Mouse (Mus musculus): ENCODE results near the gene Rdx. TPM values are rescaled to one million over a fixed set of nuclear protein-coding genes. Genes with fewer than 3 reads are reported as not detected.

Rdx gene
- polyA plus RNA-seq, 1 experiment = 3.5 TPM

- DNase-seq (ENCODE audit: low read depth, low spot score) = no peak
- 53% methylated on average over 9 of the region's 9 CpGs for WGBS
These were observed 56.7 kb downstream of the Rdx start for GRCm38 (mm10) chr9:52103448-52104224.

- no peak for DNase-seq (ENCODE audit: low read depth, low spot score)
- WGBS = 70% methylated on average over 8 of the region's 8 CpGs
These were observed 57.2 kb downstream of the Rdx start for GRCm38 (mm10) chr9:52104225-52104615.

GRCm38 (mm10) chr9:52105423-52105822 lies 58.5 kb downstream of the Rdx start:
- DNase-seq (ENCODE audit: low read depth, low spot score) = no peak
- WGBS = 61% methylated on average over 6 of the region's 6 CpGs

GRCm38 (mm10) chr9:52107161-52107560 lies 60.2 kb downstream of the Rdx start:
- WGBS = 95% methylated on average over 3 of the region's 3 CpGs
- no peak for DNase-seq (ENCODE audit: low read depth, low spot score)

- WGBS = 68% methylated on average over 3 of the region's 3 CpGs
- DNase-seq (ENCODE audit: low read depth, low spot score) = no peak
These were observed 63.8 kb downstream of the Rdx start for GRCm38 (mm10) chr9:52110738-52111137.

GRCm38 (mm10) chr9:52113091-52113490 lies 66.1 kb downstream of the Rdx start:
- WGBS = 93% methylated on average over 5 of the region's 5 CpGs
- no peak for DNase-seq (ENCODE audit: low read depth, low spot score)

- no peak for DNase-seq (ENCODE audit: low read depth, low spot score)
- WGBS = 87% methylated on average over 4 of the region's 4 CpGs
These were observed 72.2 kb downstream of the Rdx start for GRCm38 (mm10) chr9:52119212-52119611.

- WGBS = 95% methylated on average over 6 of the region's 6 CpGs
- DNase-seq (ENCODE audit: low read depth, low spot score) = no peak
These were observed 78.3 kb downstream of the Rdx start for GRCm38 (mm10) chr9:52125225-52125624.

GRCm38 (mm10) chr9:52130348-52130747 lies 83.4 kb downstream of the Rdx start:
- WGBS = 66% methylated on average over 4 of the region's 4 CpGs
- no peak for DNase-seq (ENCODE audit: low read depth, low spot score)

GRCm38 (mm10) chr9:52132771-52133170 lies 85.8 kb downstream of the Rdx start:
- 51% methylated on average over 2 of the region's 2 CpGs for WGBS
- DNase-seq (ENCODE audit: low read depth, low spot score) = no peak

Other genes with a start within 250 kb of the Rdx start
- gene Fdx1, start 83.6 kb upstream of the Rdx start, polyA plus RNA-seq (2012; rRNA removed) = 31.4 and 42.0 TPM in 2 replicates
- gene Zc3h12c, start 121.4 kb downstream of the Rdx start, polyA plus RNA-seq (2012; rRNA removed) = 0.35 and 0.53 TPM in 2 replicates

Measured in large intestine, adult 2 months (tissue).